Mouse (Mus musculus): Measurements from ENCODE around the gene Rhobtb3. TPM values are rescaled to one million over a fixed set of nuclear protein-coding genes. Genes with fewer than 3 reads are reported as not detected.
"Not testable (repeated sequence)": the region's sequence is repeated elsewhere in the genome, so short reads cannot be mapped to it uniquely, and the experiment has no call there.

Rhobtb3 gene
- polyA plus RNA-seq, 1 experiment from 2014 or later = 33.4 TPM

- Histone ChIP-seq H3K27me3 (no peaks in the 10 kb centered on the region), H3K36me3 (no peaks in the 10 kb centered on the region), H3K4me2 (peak overlapping the region; percentile 54), H3K27ac (peak overlapping the region; percentile 99), H3K9ac (peak overlapping the region; percentile 93), H3K9me3 (no peaks in the 10 kb centered on the region), H3K4me3 (peak overlapping the region; percentile 86), H3K4me1 (peaks cover 15% of the 10 kb centered on the region)
- under 1% methylated on average over 7 of the region's 7 CpGs for WGBS
- no peak for ATAC-seq (ENCODE audit: insufficient number of reproducible peaks, low FRiP score, low TSS enrichment, low read depth)
These were observed 507 bp upstream of the Rhobtb3 start for GRCm38 (mm10) chr13:75944044-75944820.

- Histone ChIP-seq H3K4me3 (peak overlapping the region; percentile 86), H3K9me3 (no peaks in the 10 kb centered on the region), H3K27ac (peak overlapping the region; percentile 99), H3K4me1 (peaks cover 15% of the 10 kb centered on the region), H3K4me2 (peak overlapping the region; percentile 54), H3K36me3 (peaks cover 13% of the 10 kb centered on the region), H3K9ac (peak overlapping the region; percentile 93), H3K27me3 (no peaks in the 10 kb centered on the region)
- ATAC-seq (ENCODE audit: insufficient number of reproducible peaks, low FRiP score, low TSS enrichment, low read depth) = no peak
- WGBS = 1% methylated on average over 6 of the region's 6 CpGs
These were observed 994 bp downstream of the Rhobtb3 start for GRCm38 (mm10) chr13:75942731-75943130.

GRCm38 (mm10) chr13:75941518-75942295 lies 2.0 kb downstream of the Rhobtb3 start:
- no peaks in the 10 kb centered on the region for H3K9me3 ChIP-seq
- no peak for ATAC-seq (ENCODE audit: insufficient number of reproducible peaks, low FRiP score, low TSS enrichment, low read depth)
- H3K4me2 ChIP-seq = 0 out of 2 replicates have a peak overlapping the region, but pooled peaks have one; percentile 12
- peaks cover 17% of the 10 kb centered on the region for H3K36me3 ChIP-seq
- H3K4me3 ChIP-seq = peak overlapping the region; percentile 12; the same call in 1 of the 2 replicates
- no peaks in the 10 kb centered on the region for H3K27me3 ChIP-seq
- 82% methylated on average over 5 of the region's 5 CpGs for WGBS
- H3K4me1 ChIP-seq = peaks cover 15% of the 10 kb centered on the region
- no peak overlapping the region for H3K27ac ChIP-seq
- H3K9ac ChIP-seq = no peak overlapping the region

GRCm38 (mm10) chr13:75940791-75941517 lies 2.8 kb downstream of the Rhobtb3 start:
- no peak for ATAC-seq (ENCODE audit: insufficient number of reproducible peaks, low FRiP score, low TSS enrichment, low read depth)
- Histone ChIP-seq H3K4me1 (peaks cover 15% of the 10 kb centered on the region), H3K9ac (no peak overlapping the region), H3K27ac (no peak overlapping the region), H3K36me3 (peaks cover 17% of the 10 kb centered on the region), H3K9me3 (no peaks in the 10 kb centered on the region), H3K4me3 (peak overlapping the region; percentile 12; the same call in 1 of the 2 replicates), H3K27me3 (no peaks in the 10 kb centered on the region), H3K4me2 (0 out of 2 replicates have a peak overlapping the region, but pooled peaks have one; percentile 12)
- WGBS = 59% methylated on average over 2 of the region's 2 CpGs

GRCm38 (mm10) chr13:75938866-75939265 lies 4.9 kb downstream of the Rhobtb3 start:
- WGBS = 84% methylated on average over 5 of the region's 5 CpGs
- no peak overlapping the region for H3K4me2 ChIP-seq
- H3K27ac ChIP-seq = no peak overlapping the region
- H3K9ac ChIP-seq = no peak overlapping the region
- H3K4me1 ChIP-seq = peaks cover 9% of the 10 kb centered on the region
- H3K36me3 ChIP-seq = peaks cover 17% of the 10 kb centered on the region
- no peak for ATAC-seq (ENCODE audit: insufficient number of reproducible peaks, low FRiP score, low TSS enrichment, low read depth)
- no peaks in the 10 kb centered on the region for H3K27me3 ChIP-seq
- no peaks in the 10 kb centered on the region for H3K9me3 ChIP-seq
- no peak overlapping the region for H3K4me3 ChIP-seq

- no peak for ATAC-seq (ENCODE audit: insufficient number of reproducible peaks, low FRiP score, low TSS enrichment, low read depth)
- no peak overlapping the region for H3K27ac ChIP-seq
- H3K4me1 ChIP-seq = 0 out of 2 replicates have a peak, but pooled peaks cover 2% of the 10 kb centered on the region
- H3K4me3 ChIP-seq = no peak overlapping the region
- H3K9ac ChIP-seq = no peak overlapping the region
- 90% methylated on average over 1 of the region's 1 CpGs for WGBS
- no peaks in the 10 kb centered on the region for H3K9me3 ChIP-seq
- no peak overlapping the region for H3K4me2 ChIP-seq
- no peaks in the 10 kb centered on the region for H3K27me3 ChIP-seq
- H3K36me3 ChIP-seq = peaks cover 30% of the 10 kb centered on the region
These were observed 10.4 kb downstream of the Rhobtb3 start for GRCm38 (mm10) chr13:75933287-75933686.

GRCm38 (mm10) chr13:75931073-75931472 lies 12.7 kb downstream of the Rhobtb3 start:
- Histone ChIP-seq H3K27me3 (no peaks in the 10 kb centered on the region), H3K36me3 (peaks cover 20% of the 10 kb centered on the region), H3K9ac (no peak overlapping the region), H3K4me1 (0 out of 2 replicates have a peak, but pooled peaks cover 2% of the 10 kb centered on the region), H3K9me3 (no peaks in the 10 kb centered on the region), H3K27ac (no peak overlapping the region), H3K4me2 (no peak overlapping the region), H3K4me3 (no peak overlapping the region)
- 25% methylated on average over 5 of the region's 5 CpGs for WGBS
- ATAC-seq (ENCODE audit: insufficient number of reproducible peaks, low FRiP score, low TSS enrichment, low read depth) = no peak

- Histone ChIP-seq H3K9me3 (no peaks in the 10 kb centered on the region), H3K4me3 (no peak overlapping the region), H3K9ac (no peak overlapping the region), H3K27me3 (no peaks in the 10 kb centered on the region), H3K36me3 (peaks cover 20% of the 10 kb centered on the region), H3K4me2 (no peak overlapping the region), H3K4me1 (0 out of 2 replicates have a peak, but pooled peaks cover 2% of the 10 kb centered on the region), H3K27ac (no peak overlapping the region)
- 81% methylated on average over 2 of the region's 2 CpGs for WGBS
- no peak for ATAC-seq (ENCODE audit: insufficient number of reproducible peaks, low FRiP score, low TSS enrichment, low read depth)
These were observed 13.1 kb downstream of the Rhobtb3 start for GRCm38 (mm10) chr13:75930660-75931059.

- no peaks in the 10 kb centered on the region for H3K27me3 ChIP-seq
- H3K36me3 ChIP-seq = peaks cover 20% of the 10 kb centered on the region
- no peak overlapping the region for H3K27ac ChIP-seq
- no peak for ATAC-seq (ENCODE audit: insufficient number of reproducible peaks, low FRiP score, low TSS enrichment, low read depth)
- no peaks in the 10 kb centered on the region for H3K9me3 ChIP-seq
- 91% methylated on average over 20 of the region's 20 CpGs for WGBS
- 0 out of 2 replicates have a peak, but pooled peaks cover 2% of the 10 kb centered on the region for H3K4me1 ChIP-seq
- H3K4me3 ChIP-seq = no peak overlapping the region
- no peak overlapping the region for H3K9ac ChIP-seq
- no peak overlapping the region for H3K4me2 ChIP-seq
These were observed 13.7 kb downstream of the Rhobtb3 start for GRCm38 (mm10) chr13:75930023-75930422.

- H3K36me3 ChIP-seq = peaks cover 20% of the 10 kb centered on the region
- H3K4me1 ChIP-seq; H3K9me3 ChIP-seq; ATAC-seq (ENCODE audit: insufficient number of reproducible peaks, low FRiP score, low TSS enrichment, low read depth); H3K9ac ChIP-seq; H3K4me3 ChIP-seq; H3K4me2 ChIP-seq; H3K27ac ChIP-seq; H3K27me3 ChIP-seq: not testable (repeated sequence)
- WGBS = 95% methylated on average over 5 of the region's 5 CpGs
These were observed 14.7 kb downstream of the Rhobtb3 start for GRCm38 (mm10) chr13:75929071-75929470.

GRCm38 (mm10) chr13:75927951-75928350 lies 15.8 kb downstream of the Rhobtb3 start:
- H3K4me2 ChIP-seq = no peak overlapping the region
- H3K27ac ChIP-seq = no peak overlapping the region
- no peak overlapping the region for H3K4me3 ChIP-seq
- ATAC-seq (ENCODE audit: insufficient number of reproducible peaks, low FRiP score, low TSS enrichment, low read depth) = no peak
- peaks cover 20% of the 10 kb centered on the region for H3K36me3 ChIP-seq
- H3K9me3 ChIP-seq = no peaks in the 10 kb centered on the region
- H3K9ac ChIP-seq = no peak overlapping the region
- H3K4me1 ChIP-seq = 0 out of 2 replicates have a peak, but pooled peaks cover 2% of the 10 kb centered on the region
- no peaks in the 10 kb centered on the region for H3K27me3 ChIP-seq
